Mouse (Mus musculus) forebrain, embryonic 16.5 days (tissue): ENCODE results near the gene Timm13. TPM values are rescaled to one million over a fixed set of nuclear protein-coding genes. Genes with fewer than 3 reads are reported as not detected.

ENCODE experiments used
- ATAC-seq: fragments of 200-750 bp; cut with Nextera tagmentation; 2 replicates; pipeline ENCODE4 v1.8.0; 2017; ENCODE audit warnings: mild to moderate bottlenecking, moderate library complexity
- H3K27ac ChIP-seq: fragments of 300-500 bp; sonication (generic); 2 replicates; pipeline ENCODE4 v1.5.1; 2014; ENCODE audit warnings: low read length, control low read depth
- H3K27me3 ChIP-seq: fragments of 300-500 bp; sonication (generic); replicated peaks from 2 replicates; pipeline ENCODE4 v1.6.1; 2014; ENCODE audit warnings: low read length; ENCODE audit not compliant: control insufficient read depth, insufficient read depth
- H3K36me3 ChIP-seq: fragments of 300-500 bp; sonication (generic); 2 replicates; pipeline ENCODE4 v1.6.1; 2014; ENCODE audit not compliant: control insufficient read depth, insufficient read depth
- H3K4me1 ChIP-seq: fragments of 300-500 bp; sonication (generic); replicated peaks from 2 replicates; pipeline ENCODE4 v1.6.1; 2014; ENCODE audit warnings: low read length; ENCODE audit not compliant: control insufficient read depth, insufficient read depth
- H3K4me2 ChIP-seq: fragments of 300-500 bp; sonication (generic); 2 replicates; pipeline ENCODE4 v1.6.1; 2014; ENCODE audit warnings: mild to moderate bottlenecking, low read length, control low read depth
- H3K4me3 ChIP-seq: fragments of 300-500 bp; sonication (generic); replicated peaks from 2 replicates; pipeline ENCODE4 v1.5.1; 2014; ENCODE audit warnings: mild to moderate bottlenecking, low read length, control low read depth
- H3K9ac ChIP-seq: fragments of 300-500 bp; sonication (generic); replicated peaks from 2 replicates; pipeline ENCODE4 v1.6.1; 2014; ENCODE audit warnings: low read depth, low read length, control low read depth
- H3K9me3 ChIP-seq: fragments of 300-500 bp; sonication (generic); 2 replicates; pipeline ENCODE4 v1.6.1; 2016; ENCODE audit warnings: low read length; ENCODE audit not compliant: control insufficient read depth
- WGBS: fragments of 180-500 bp; shearing (Covaris S2); extraction: QIAGEN DNeasy Blood & Tissue Kit; methylation state at CpG from one replicate; pipeline ENCODE4 v1.1.7; 2014; 5-methylcytosine and 5-hydroxymethylcytosine counted together
- polyA plus RNA-seq: library from polyadenylated mRNA; unstranded; fragments of >200 nt; fragmentation: Nextera tagmentation; extraction: Ambion mirVana; gene quantifications from 2 replicates; pipeline ENCODE4 v1.2.1, GENCODE M21; 2015

The Timm13 gene
- polyA plus RNA-seq, 1 experiment from 2014 or later: 299 TPM

DNA sequence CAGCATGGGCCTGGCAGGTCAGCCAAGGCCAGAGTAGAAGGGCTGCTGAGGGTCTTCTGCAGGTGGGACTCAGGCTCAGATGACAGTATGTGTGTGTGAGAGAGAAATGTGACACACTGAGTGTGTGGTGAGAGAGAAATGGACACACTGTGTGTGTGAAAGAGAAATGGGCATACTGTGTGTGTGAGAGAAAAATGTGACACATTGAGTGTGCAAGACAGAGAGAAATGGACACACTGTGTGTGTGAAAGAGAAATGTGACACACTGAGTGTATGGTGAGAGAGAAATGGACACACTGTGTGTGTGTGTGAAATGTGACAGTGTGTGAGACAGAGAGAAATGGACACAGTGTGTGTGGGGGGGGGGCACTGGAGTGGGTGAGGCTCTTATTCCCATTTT lies 11.1 kb upstream of the Timm13 start:
- no peak overlapping the region for H3K4me3 ChIP-seq
- H3K4me2 ChIP-seq: no peak overlapping the region
- peaks cover 12% of the 10 kb centered on the region for H3K4me1 ChIP-seq
- no peaks in the 10 kb centered on the region for H3K27me3 ChIP-seq
- H3K27ac ChIP-seq: no peak overlapping the region
- peaks cover 5% of the 10 kb centered on the region for H3K36me3 ChIP-seq
- H3K9ac ChIP-seq: no peak overlapping the region
- ATAC-seq: no peak
- no peaks in the 10 kb centered on the region for H3K9me3 ChIP-seq

DNA sequence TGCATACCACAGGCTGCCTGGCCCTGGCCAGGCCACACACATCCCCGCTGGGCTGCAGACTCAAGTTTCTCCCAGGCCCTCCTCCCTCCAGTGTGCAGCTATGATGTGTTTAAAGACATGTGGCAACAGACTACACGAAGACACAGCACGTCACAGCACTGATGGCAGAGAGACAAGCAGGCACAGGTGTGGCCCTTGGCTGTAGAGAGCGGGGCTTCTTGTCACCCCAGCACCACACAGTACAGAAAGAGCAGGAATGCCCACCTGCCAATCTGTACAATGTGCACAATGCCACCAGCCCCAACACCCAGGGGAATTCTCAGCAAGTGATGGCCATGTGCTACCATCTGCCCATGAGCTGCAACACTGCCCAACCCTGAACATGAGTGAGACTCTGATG lies 10.6 kb upstream of the Timm13 start:
- Histone ChIP-seq H3K27ac (no peak overlapping the region), H3K4me2 (no peak overlapping the region), H3K4me3 (no peak overlapping the region), H3K36me3 (peaks cover 8% of the 10 kb centered on the region), H3K9ac (no peak overlapping the region), H3K9me3 (no peaks in the 10 kb centered on the region), H3K27me3 (no peaks in the 10 kb centered on the region), H3K4me1 (peaks cover 6% of the 10 kb centered on the region)
- ATAC-seq: no peak
- 93% methylated on average over 4 of the region's 4 CpGs for WGBS

DNA sequence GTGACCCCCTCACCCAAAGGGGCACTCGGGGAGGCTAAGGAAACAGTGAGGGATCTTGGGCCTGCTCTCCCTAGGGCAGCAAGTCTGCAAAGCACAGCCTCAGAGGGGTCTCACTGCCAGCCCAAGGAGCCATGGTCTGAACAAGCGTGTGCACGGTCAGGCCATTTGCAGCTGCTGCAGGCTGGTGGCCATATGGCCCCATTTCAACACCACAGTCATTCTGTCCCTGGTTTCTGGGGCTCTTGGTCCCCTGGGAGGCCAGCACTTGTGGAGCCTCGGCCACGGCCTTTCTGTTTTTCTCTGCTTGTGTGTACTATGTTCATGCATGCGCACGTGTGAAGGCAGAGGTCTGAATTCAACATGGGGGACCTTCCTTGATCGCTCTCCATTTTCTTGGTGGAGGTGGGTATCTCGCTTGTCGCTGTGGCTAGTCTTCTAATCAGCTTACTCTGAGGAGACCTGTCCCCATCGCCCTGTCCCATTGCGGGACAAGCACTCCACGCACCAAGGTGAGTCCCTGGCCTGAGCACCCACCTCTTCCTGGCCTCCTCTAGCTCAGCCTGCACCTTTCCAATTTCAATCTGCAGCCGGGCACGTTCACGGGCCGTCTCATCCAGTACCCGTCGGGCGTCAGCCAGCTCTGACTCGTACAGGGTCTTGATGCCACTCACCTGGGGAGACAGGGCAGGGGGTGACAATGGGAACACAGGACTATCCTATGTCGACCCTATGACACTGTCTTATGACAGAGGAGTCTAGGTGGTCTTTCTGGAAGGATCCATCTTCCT lies 8.8 kb upstream of the Timm13 start:
- peaks cover 20% of the 10 kb centered on the region for H3K36me3 ChIP-seq
- H3K27me3 ChIP-seq: no peaks in the 10 kb centered on the region
- no peak overlapping the region for H3K4me2 ChIP-seq
- no peak overlapping the region for H3K27ac ChIP-seq
- ATAC-seq: no peak
- H3K4me1 ChIP-seq: no peaks in the 10 kb centered on the region
- H3K4me3 ChIP-seq: no peak overlapping the region
- H3K9me3 ChIP-seq: no peaks in the 10 kb centered on the region
- WGBS: 97% methylated on average over 22 of the region's 22 CpGs
- no peak overlapping the region for H3K9ac ChIP-seq

DNA sequence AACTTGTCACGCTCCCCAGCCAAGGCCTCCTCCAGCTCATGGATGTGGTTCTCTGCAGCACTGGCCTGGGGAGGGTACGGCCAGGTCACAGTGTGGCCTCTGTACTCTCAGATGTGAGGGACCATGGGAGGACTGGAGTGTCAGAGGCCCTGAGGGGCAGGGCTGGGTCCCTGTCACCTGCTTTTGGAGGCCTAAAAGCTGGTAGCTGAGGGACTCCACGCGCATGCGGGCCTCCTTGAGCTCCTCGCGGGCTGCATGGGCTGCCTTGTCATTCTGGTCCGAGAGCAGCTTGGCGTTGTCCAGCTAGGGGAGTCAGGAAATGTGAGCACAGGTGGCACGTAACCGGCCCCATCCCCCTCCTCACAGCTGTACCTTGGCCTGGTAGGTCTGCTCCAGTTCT lies 3.9 kb upstream of the Timm13 start:
- Histone ChIP-seq H3K9me3 (no peaks in the 10 kb centered on the region), H3K27ac (no peak overlapping the region), H3K4me2 (no peak overlapping the region), H3K9ac (no peak overlapping the region), H3K4me3 (no peak overlapping the region), H3K36me3 (peaks cover 29% of the 10 kb centered on the region), H3K27me3 (no peaks in the 10 kb centered on the region), H3K4me1 (peaks cover 3% of the 10 kb centered on the region)
- ATAC-seq: no peak
- WGBS: 92% methylated on average over 11 of the region's 11 CpGs

DNA sequence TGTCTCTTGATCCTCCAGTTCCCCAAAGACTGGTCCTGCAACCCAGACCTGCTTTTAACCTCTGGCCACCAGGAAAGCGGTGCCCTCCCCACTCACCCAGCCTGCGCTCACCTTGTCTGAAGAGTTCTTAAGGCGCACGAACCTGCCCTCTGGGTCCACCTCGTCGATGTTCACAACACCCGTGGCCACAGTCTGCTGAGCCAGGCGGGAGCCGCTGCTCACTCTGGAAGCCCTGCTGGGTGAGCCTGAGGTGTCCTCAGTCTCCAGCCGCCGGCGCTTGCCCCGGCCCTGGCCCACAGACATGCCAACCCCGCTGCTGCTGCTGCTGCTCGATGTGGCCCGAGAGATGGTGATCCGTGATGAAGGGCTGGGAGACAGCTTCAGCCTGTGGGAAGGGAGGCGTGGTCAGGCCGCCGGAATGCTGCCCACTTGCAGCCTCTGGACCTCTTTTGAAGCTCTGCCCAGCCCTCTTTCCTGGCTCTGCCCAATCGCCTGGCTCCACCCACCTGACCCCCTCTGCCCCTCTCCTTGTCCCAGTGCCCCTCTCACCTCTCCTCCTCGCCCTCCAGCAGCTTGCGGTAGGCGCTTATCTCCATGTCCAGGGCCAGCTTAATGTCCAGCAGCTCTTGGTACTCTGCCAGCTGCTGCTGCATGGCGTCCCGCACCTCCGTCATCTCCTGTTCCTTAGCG lies 3.4 kb upstream of the Timm13 start:
- no peaks in the 10 kb centered on the region for H3K9me3 ChIP-seq
- WGBS: 88% methylated on average over 28 of the region's 28 CpGs

DNA sequence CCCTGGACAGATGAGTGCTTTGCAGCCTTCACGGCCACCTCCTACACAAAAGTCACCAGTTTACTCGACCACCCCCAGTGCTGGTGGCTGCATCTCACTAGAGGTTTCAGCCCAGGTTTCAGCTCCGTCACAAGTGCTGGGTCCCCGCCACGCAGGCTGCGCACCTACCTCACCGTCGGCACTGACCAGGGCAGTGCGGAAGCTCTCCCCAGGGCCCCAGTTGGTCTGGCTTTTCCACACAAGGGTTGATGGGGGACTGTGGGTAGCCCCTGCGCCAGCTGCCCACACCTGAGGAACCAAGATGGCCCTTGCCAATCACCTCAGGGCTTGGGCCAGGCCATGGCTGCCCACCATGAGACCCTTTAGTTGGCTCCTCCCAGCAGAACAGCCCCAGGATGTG lies 2.5 kb upstream of the Timm13 start:
- H3K9ac ChIP-seq: no peak overlapping the region
- H3K9me3 ChIP-seq: no peaks in the 10 kb centered on the region
- no peaks in the 10 kb centered on the region for H3K27me3 ChIP-seq
- H3K4me1 ChIP-seq: peaks cover 12% of the 10 kb centered on the region
- H3K4me2 ChIP-seq: no peak overlapping the region
- no peak for ATAC-seq
- 92% methylated on average over 10 of the region's 10 CpGs for WGBS
- H3K36me3 ChIP-seq: peaks cover 27% of the 10 kb centered on the region
- no peak overlapping the region for H3K27ac ChIP-seq
- H3K4me3 ChIP-seq: no peak overlapping the region

More for the DNA sequence above, 3.4 kb upstream of the Timm13 start:
- H3K4me1 ChIP-seq: peaks cover 9% of the 10 kb centered on the region
- H3K27me3 ChIP-seq: no peaks in the 10 kb centered on the region
- no peak for ATAC-seq
- no peak overlapping the region for H3K27ac ChIP-seq
- no peak overlapping the region for H3K9ac ChIP-seq
- H3K36me3 ChIP-seq: peaks cover 28% of the 10 kb centered on the region
- H3K4me3 ChIP-seq: no peak overlapping the region
- H3K4me2 ChIP-seq: no peak overlapping the region

DNA sequence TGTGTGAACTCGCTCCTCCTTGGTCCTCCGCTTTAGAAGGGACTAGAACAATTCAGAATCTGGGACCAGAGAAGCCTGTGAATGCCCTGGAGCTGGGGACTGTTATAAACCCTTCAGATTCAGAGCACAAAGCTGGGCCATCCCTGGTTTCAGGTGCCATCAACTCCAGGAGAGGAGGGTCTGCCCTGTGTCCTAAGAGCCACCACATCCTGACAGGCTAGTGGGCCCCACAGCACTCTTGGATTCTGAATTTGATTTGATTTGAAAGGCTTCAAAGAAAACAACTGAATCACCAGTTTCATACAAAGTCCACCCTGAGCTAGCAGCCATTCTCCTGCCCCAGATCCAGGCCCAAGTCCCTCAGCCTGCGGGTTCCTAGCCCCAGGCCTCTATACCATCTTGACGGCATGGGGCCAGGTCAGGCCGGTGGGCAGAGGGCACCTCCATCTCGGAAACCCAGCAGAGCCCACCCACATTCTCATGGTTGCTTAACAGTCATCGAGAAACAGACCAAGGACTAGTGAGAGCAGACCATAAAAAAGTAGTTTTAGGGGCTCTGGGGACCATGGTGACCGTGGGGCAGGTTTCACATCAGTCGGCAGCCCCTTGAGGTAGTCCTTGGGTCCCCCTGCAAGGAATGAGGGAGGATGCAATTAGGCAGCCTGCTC lies 1.6 kb upstream of the Timm13 start:
- Histone ChIP-seq H3K4me1 (peaks cover 14% of the 10 kb centered on the region), H3K4me3 (no peak overlapping the region), H3K9ac (no peak overlapping the region), H3K27me3 (no peaks in the 10 kb centered on the region), H3K4me2 (no peak overlapping the region), H3K27ac (no peak overlapping the region), H3K9me3 (no peaks in the 10 kb centered on the region), H3K36me3 (peaks cover 27% of the 10 kb centered on the region)
- 94% methylated on average over 9 of the region's 9 CpGs for WGBS
- ATAC-seq: no peak

DNA sequence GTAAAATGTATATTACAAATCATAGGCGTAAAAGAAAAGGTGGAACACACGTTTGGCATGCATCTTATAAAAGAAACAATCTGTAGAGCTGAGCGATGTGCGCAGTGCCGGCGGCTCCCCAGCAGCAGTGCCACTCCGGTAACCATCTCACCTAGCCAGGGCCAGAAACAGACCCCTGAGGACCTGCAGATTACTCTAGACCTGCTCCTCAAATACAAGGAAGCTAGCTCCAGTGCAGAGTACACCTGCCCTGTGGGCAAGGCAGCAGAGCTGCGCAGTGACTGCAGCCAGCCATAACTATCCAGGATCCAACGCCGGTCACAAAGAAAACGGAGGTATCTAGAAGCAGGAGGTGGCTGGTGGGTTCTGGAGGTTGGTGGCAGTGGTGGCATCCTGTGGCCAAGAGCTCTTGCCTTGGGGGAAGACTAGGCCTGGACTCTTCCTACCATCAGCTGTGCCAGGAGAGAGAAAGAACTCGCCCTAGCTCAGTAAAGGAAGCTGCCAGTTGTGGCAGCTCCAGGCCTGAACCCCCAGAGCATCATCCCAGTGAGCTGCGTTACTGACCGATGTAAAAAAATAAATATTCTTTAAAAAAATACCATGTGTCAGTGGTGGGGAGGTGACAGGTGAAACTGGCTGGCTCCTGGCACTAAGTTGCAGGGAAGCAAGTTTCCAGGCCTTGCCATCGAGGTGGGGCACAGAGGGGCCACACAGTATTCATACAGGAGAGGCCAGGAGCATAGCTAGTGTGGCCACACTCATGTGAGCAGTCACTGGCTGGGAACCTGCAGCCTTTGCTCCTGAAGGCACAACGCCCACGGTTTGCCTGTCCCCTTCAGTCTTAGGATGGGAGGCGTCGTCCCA lies 872 bp upstream of the Timm13 start:
- Histone ChIP-seq H3K4me2 (peak overlapping the region; percentile 40), H3K9ac (no peak overlapping the region), H3K27ac (no peak overlapping the region), H3K9me3 (no peaks in the 10 kb centered on the region), H3K27me3 (no peaks in the 10 kb centered on the region), H3K4me1 (peaks cover 14% of the 10 kb centered on the region), H3K4me3 (no peak overlapping the region), H3K36me3 (peaks cover 27% of the 10 kb centered on the region)
- ATAC-seq: no peak
- WGBS: 91% methylated on average over 19 of the region's 19 CpGs
